Mouse (Mus musculus) kidney, postnatal 0 days (tissue): ENCODE data around the gene Mdn1. TPM values are rescaled to one million over a fixed set of nuclear protein-coding genes. Genes with fewer than 3 reads are reported as not detected.

Experiments used
- ATAC-seq: fragments of 200-750 bp; cut with Nextera tagmentation; replicated peaks from 2 replicates; pipeline ENCODE4 v1.8.0; 2017; ENCODE audit warnings: low read depth, moderate number of reproducible peaks, moderate TSS enrichment, moderate library complexity; ENCODE audit not compliant: low FRiP score
- DNase-seq: peaks from one replicate; pipeline ENCODE4 v3.0.0-alpha.2; 2016; ENCODE audit warnings: low spot score
- H3K27ac ChIP-seq: fragments of 300-500 bp; sonication (generic); 2 replicates; pipeline ENCODE4 v1.5.1; 2014; ENCODE audit warnings: mild to moderate bottlenecking
- H3K27me3 ChIP-seq: fragments of 300-500 bp; sonication (generic); 2 replicates; pipeline ENCODE4 v1.6.1; 2014; ENCODE audit warnings: low read length, mixed read lengths; ENCODE audit not compliant: insufficient read depth
- H3K36me3 ChIP-seq: fragments of 300-500 bp; sonication (generic); 2 replicates; pipeline ENCODE4 v1.6.1; 2014; ENCODE audit warnings: low read length, mixed read lengths; ENCODE audit not compliant: insufficient read depth
- H3K4me1 ChIP-seq: fragments of 300-500 bp; sonication (generic); replicated peaks from 2 replicates; pipeline ENCODE4 v1.6.1; 2014; ENCODE audit warnings: antibody characterized with exemption, low read length, mixed read lengths; ENCODE audit not compliant: insufficient read depth
- H3K4me2 ChIP-seq: fragments of 300-500 bp; sonication (generic); 2 replicates; pipeline ENCODE4 v1.6.1; 2014; ENCODE audit warnings: mild to moderate bottlenecking, low read length, moderate library complexity, mixed read lengths
- H3K4me3 ChIP-seq: fragments of 300-500 bp; sonication (generic); replicated peaks from 2 replicates; pipeline ENCODE4 v1.5.1; 2014; ENCODE audit warnings: low read depth, low read length
- H3K9ac ChIP-seq: fragments of 300-500 bp; sonication (generic); 2 replicates; pipeline ENCODE4 v1.6.1; 2014; ENCODE audit warnings: low read depth, low read length
- H3K9me3 ChIP-seq: fragments of 300-500 bp; sonication (generic); replicated peaks from 2 replicates; pipeline ENCODE4 v1.6.1; 2016; ENCODE audit warnings: low read length, inconsistent platforms, mixed read lengths
- CTCF ChIP-seq: IDR thresholded peaks from 2 replicates; pipeline ENCODE4 v1.5.1; 2016; ENCODE audit warnings: antibody characterized with exemption, low read depth, mild to moderate bottlenecking, moderate library complexity
- WGBS: fragments of 180-500 bp; shearing (Covaris S2); extraction: QIAGEN DNeasy Blood & Tissue Kit; methylation state at CpG from one replicate; pipeline ENCODE4 v1.1.7; 2014; 5-methylcytosine and 5-hydroxymethylcytosine counted together
- polyA plus RNA-seq: library from polyadenylated mRNA; unstranded; fragments of >200 nt; fragmentation: Nextera tagmentation; extraction: Ambion mirVana; gene quantifications from 2 replicates; pipeline ENCODE4 v1.2.1, GENCODE M21; 2015

Mdn1 gene
- polyA plus RNA-seq, 1 experiment from 2014 or later = 7.4 TPM

DNA sequence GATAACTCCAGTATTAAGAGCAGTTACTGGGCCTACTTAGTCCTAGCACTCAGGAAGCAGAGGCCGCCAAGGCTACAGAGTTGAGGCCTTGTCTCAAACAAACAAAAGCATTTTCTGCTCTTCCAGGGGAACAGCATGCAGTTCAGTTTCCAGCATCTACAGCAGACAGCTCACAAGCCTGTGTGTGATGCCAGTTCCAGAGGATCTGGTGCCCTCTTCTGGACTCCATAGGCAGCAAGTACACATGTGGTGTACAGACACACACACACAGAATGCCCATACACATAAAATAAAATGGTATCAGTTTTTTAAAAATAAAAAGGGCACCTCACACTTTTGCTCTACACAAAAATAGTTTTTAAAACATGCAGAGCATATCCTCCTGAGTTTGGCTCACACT lies 11.4 kb downstream of the Mdn1 start:
- H3K9ac ChIP-seq = no peak overlapping the region
- no peak overlapping the region for H3K4me2 ChIP-seq
- peak; percentile 32; the same call in 1 of the 2 replicates for TF ChIP-seq CTCF
- ATAC-seq (no peak), DNase-seq (no peak)
- no peak overlapping the region for H3K4me3 ChIP-seq
- H3K9me3 ChIP-seq = no peaks in the 10 kb centered on the region
- H3K27me3 ChIP-seq = no peaks in the 10 kb centered on the region
- H3K36me3 ChIP-seq = peaks cover 48% of the 10 kb centered on the region
- 100% methylated on average over 1 of the region's 1 CpGs for WGBS
- H3K4me1 ChIP-seq = no peaks in the 10 kb centered on the region
- no peak overlapping the region for H3K27ac ChIP-seq

DNA sequence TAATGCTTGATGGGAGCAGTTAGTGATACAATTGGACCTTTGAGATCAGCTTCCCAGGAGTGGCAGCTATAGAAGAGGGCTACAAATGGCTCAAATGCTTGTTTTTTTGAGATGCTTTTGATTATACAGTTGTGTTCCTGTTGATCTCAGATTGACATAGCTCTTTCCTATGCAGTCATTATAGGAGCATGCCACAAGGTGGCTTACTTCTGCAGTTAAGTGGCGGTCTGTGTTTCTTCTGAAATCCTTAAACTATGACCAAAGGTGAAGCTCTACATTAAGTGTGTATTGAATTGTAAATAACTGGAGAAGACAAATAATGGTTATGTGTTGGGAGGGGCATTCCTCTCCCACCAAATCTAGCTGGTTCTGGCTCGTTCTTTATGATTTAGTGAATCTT lies 12.9 kb downstream of the Mdn1 start:
- Histone ChIP-seq H3K9ac (no peak overlapping the region), H3K36me3 (peaks cover 48% of the 10 kb centered on the region), H3K27me3 (no peaks in the 10 kb centered on the region), H3K4me3 (no peak overlapping the region), H3K4me1 (no peaks in the 10 kb centered on the region), H3K4me2 (no peak overlapping the region), H3K27ac (no peak overlapping the region), H3K9me3 (no peaks in the 10 kb centered on the region)
- TF ChIP-seq CTCF = peak; percentile 38; the same call in 1 of the 2 replicates
- WGBS = 83% methylated on average over 2 of the region's 2 CpGs
- DNase-seq = no peak
- ATAC-seq = no peak

DNA sequence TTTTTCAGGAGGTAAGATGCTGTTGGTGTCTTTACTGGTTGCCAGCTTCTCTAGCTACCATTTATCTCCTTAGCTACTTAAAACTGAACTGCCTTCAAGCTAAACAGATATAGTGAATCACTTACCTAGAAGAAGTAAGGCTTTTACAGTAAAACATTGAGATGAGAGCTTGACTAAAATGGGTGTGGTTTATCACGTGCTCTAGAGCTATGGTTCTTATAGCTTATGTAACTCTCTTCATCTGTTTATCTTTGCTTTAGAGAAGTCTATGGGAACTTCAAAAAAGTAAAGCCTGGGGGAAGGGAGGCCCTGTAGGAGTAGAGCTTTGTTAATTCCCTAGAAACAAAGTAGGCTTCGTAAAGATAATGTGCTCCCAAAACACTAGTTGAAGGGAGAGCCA lies 17.1 kb downstream of the Mdn1 start:
- WGBS = 89% methylated on average over 2 of the region's 2 CpGs
- Histone ChIP-seq H3K36me3 (peaks cover 35% of the 10 kb centered on the region), H3K27ac (no peak overlapping the region), H3K9me3 (no peaks in the 10 kb centered on the region), H3K9ac (no peak overlapping the region), H3K4me1 (no peaks in the 10 kb centered on the region), H3K27me3 (no peaks in the 10 kb centered on the region), H3K4me2 (no peak overlapping the region), H3K4me3 (no peak overlapping the region)
- no peak for DNase-seq
- ATAC-seq = no peak
- TF ChIP-seq CTCF = no peak

DNA sequence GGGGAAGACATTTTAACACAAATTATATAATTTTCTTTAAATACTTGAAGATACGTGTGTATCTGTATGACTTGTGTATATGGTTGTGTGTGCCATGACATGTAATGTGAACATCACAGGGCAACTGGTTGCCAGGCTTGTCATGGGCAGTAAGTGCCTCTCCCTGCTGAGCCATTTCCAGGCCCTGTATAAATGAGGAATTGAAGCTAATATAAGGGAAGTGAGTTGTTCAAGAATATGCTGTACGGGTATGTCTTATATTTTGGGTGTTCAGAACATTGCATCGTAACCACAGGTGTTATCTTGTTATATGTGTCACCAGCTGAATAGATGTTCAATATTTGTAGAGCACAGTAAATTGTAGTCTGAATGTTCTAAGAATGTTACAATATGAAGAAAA lies 20.6 kb downstream of the Mdn1 start:
- Histone ChIP-seq H3K27ac (no peak overlapping the region), H3K4me2 (no peak overlapping the region), H3K4me3 (no peak overlapping the region), H3K9ac (no peak overlapping the region), H3K9me3 (no peaks in the 10 kb centered on the region), H3K36me3 (peaks cover 22% of the 10 kb centered on the region; the same call in 1 of the 2 replicates), H3K27me3 (no peaks in the 10 kb centered on the region), H3K4me1 (no peaks in the 10 kb centered on the region)
- no peak for TF ChIP-seq CTCF
- DNase-seq = no peak
- WGBS = 95% methylated on average over 3 of the region's 3 CpGs
- ATAC-seq = no peak

DNA sequence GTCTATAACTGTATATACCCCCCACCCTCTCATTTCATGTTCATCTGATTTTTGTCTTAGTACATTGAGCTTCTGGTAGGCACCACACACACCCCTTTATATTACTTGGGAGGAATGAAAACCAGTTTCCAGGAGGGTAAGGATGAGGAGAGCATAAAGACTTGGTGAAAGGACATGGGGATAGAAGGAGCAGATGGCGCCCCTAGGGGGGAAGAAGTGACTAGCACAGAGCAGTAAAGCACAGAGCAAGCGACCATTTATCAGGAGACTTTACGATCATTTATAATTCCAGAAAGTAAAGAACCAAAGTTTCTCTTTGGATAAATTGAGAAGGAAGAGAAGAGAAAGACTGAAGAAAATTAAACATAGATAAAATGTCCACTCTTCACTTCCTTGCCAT lies 23.9 kb downstream of the Mdn1 start:
- peaks cover 28% of the 10 kb centered on the region; the same call in 1 of the 2 replicates for H3K36me3 ChIP-seq
- WGBS = 79% methylated on average over 3 of the region's 3 CpGs
- no peaks in the 10 kb centered on the region for H3K27me3 ChIP-seq

GRCm38 (mm10) chr4:32682471-32682870 lies 25.6 kb downstream of the Mdn1 start:
- Histone ChIP-seq H3K9ac (no peak overlapping the region), H3K27ac (no peak overlapping the region), H3K4me1 (no peaks in the 10 kb centered on the region), H3K9me3 (no peaks in the 10 kb centered on the region), H3K27me3 (no peaks in the 10 kb centered on the region), H3K4me3 (no peak overlapping the region), H3K36me3 (peaks cover 28% of the 10 kb centered on the region; the same call in 1 of the 2 replicates), H3K4me2 (no peak overlapping the region)
- WGBS = 78% methylated on average over 4 of the region's 4 CpGs
- ATAC-seq = no peak
- no peak for DNase-seq
- TF ChIP-seq CTCF = no peak

More for the DNA sequence above, 23.9 kb downstream of the Mdn1 start:
- Histone ChIP-seq H3K4me2 (no peak overlapping the region), H3K27ac (no peak overlapping the region), H3K4me1 (no peaks in the 10 kb centered on the region), H3K4me3 (no peak overlapping the region), H3K9ac (no peak overlapping the region), H3K9me3 (no peaks in the 10 kb centered on the region)
- DNase-seq (peak; percentile 12), ATAC-seq (no peak)
- TF ChIP-seq CTCF = peak; percentile 51

DNA sequence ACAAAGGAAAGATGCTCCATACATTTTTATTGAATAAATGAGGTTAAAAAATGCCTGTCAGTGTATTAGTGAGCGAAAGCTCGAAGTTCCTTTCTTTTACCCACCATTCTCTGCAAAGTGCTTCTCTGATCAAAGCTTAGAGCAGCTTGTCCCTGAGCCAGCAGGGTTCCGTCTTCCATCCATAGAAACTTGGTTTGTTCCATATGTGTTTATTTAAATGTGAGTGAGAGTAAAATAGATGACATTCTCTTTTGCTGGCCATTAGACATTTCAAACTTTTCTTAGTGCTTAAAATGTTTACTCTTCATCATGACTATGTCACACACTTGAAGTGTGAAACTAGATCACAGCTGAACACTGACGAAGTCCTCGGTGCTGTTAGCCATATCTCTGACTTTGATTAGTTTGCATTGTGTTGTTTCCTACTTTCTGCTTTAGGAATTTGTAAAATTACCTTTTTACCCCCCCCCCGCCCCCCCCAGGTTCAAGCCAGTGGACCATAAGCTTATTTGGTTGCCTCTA lies 26.2 kb downstream of the Mdn1 start:
- no peak for TF ChIP-seq CTCF
- DNase-seq (no peak), ATAC-seq (no peak)
- Histone ChIP-seq H3K4me1 (no peaks in the 10 kb centered on the region), H3K9me3 (no peaks in the 10 kb centered on the region), H3K4me2 (no peak overlapping the region), H3K4me3 (no peak overlapping the region), H3K27me3 (no peaks in the 10 kb centered on the region), H3K27ac (no peak overlapping the region), H3K9ac (no peak overlapping the region), H3K36me3 (peaks cover 26% of the 10 kb centered on the region; the same call in 1 of the 2 replicates)
- WGBS = 88% methylated on average over 6 of the region's 6 CpGs
